ENCODE assay signal across 10 mouse cellular contexts in genomic region chr19:57241363-57242192, GRCm38 (mm10).
DNase-seq lines count a peak whose midpoint lies in the region; ATAC-seq and TF ChIP-seq lines count a peak whose summit lies in the region.
"Had no signal": no experiment of that assay in that cellular context is flagged by ENCODE, and none has a peak within 500 bp of the region (broad histone marks: within the 10 kb centered on the region; RNA-seq: fewer than 3 reads in every experiment).

No protein-coding gene starts in this region.

- H3K4me2 ChIP-seq in kidney, postnatal 0 days (ENCODE audit: low read length): no peak overlapping the region
- no peak overlapping the region for H3K4me2 ChIP-seq in midbrain, embryonic 15.5 days
- H3K4me2 ChIP-seq: embryonic facial prominence, embryonic 12.5 days; midbrain, embryonic 12.5 days had no signal

- DNase-seq in cerebellum, adult 11-12 months: peak; percentile 62
- DNase-seq in cerebellum, adult 11 months: no peak
- DNase-seq in kidney, postnatal 0 days (ENCODE audit: low spot score): peak; percentile 37
- no peak for DNase-seq in kidney, adult 11 months
- peak; percentile 55 to 65 for DNase-seq in cerebellum, postnatal 14 days
- DNase-seq in thymus, adult 2 months: no peak
- DNase-seq in ovary, postnatal 36 days (ENCODE audit: low spot score): no peak

- H3K36me3 ChIP-seq in kidney, postnatal 0 days (ENCODE audit: insufficient read depth, low read length): no peaks in the 10 kb centered on the region
- no peaks in the 10 kb centered on the region for H3K36me3 ChIP-seq in midbrain, embryonic 15.5 days (replicated peaks)
- no peaks in the 10 kb centered on the region for H3K36me3 ChIP-seq in thymus, adult 2 months (ENCODE audit: control insufficient read depth, insufficient read depth, low read length)
- H3K36me3 ChIP-seq: embryonic facial prominence, embryonic 12.5 days; midbrain, embryonic 12.5 days had no signal

- no peaks in the 10 kb centered on the region for H3K4me1 ChIP-seq in kidney, postnatal 0 days (replicated peaks; ENCODE audit: insufficient read depth, low read length)
- H3K4me1 ChIP-seq in midbrain, embryonic 15.5 days: peaks cover 18% of the 10 kb centered on the region; the same call in 1 of the 2 replicates
- H3K4me1 ChIP-seq in thymus, adult 2 months (replicated peaks; ENCODE audit: control insufficient read depth, insufficient read depth, low read length): peaks cover 4% of the 10 kb centered on the region; the same call in 1 of the 2 replicates
- H3K4me1 ChIP-seq: midbrain, embryonic 12.5 days had no signal

- peak overlapping the region; percentile 26; the same call in 1 of the 2 replicates for H3K27ac ChIP-seq in kidney, postnatal 0 days
- peak overlapping the region; percentile 4; the same call in 1 of the 2 replicates for H3K27ac ChIP-seq in midbrain, embryonic 15.5 days
- H3K27ac ChIP-seq in thymus, adult 2 months (ENCODE audit: control insufficient read depth, insufficient read depth, low read length): no peak overlapping the region
- H3K27ac ChIP-seq: embryonic facial prominence, embryonic 12.5 days; midbrain, embryonic 12.5 days had no signal

- H3K9ac ChIP-seq in kidney, postnatal 0 days (ENCODE audit: low read depth, low read length): no peak overlapping the region
- H3K9ac ChIP-seq in midbrain, embryonic 15.5 days: no peak overlapping the region
- H3K9ac ChIP-seq: embryonic facial prominence, embryonic 12.5 days; midbrain, embryonic 12.5 days had no signal

- H3K9me3 ChIP-seq in kidney, postnatal 0 days (replicated peaks; ENCODE audit: low read length): no peaks in the 10 kb centered on the region
- H3K9me3 ChIP-seq in midbrain, embryonic 15.5 days: no peaks in the 10 kb centered on the region
- H3K9me3 ChIP-seq: embryonic facial prominence, embryonic 12.5 days; midbrain, embryonic 12.5 days had no signal

- WGBS in kidney, postnatal 0 days: 31% methylated on average over 10 of the region's 10 CpGs
- WGBS in midbrain, embryonic 15.5 days: 65% methylated on average over 10 of the region's 10 CpGs
- 82% methylated on average over 10 of the region's 10 CpGs for WGBS in thymus, adult 2 months

- H3K27me3 ChIP-seq in kidney, postnatal 0 days (ENCODE audit: insufficient read depth, low read length): no peaks in the 10 kb centered on the region
- H3K27me3 ChIP-seq in midbrain, embryonic 15.5 days (replicated peaks): no peaks in the 10 kb centered on the region
- no peaks in the 10 kb centered on the region for H3K27me3 ChIP-seq in thymus, adult 2 months (ENCODE audit: control insufficient read depth, insufficient read depth, low read length)
- H3K27me3 ChIP-seq: embryonic facial prominence, embryonic 12.5 days; midbrain, embryonic 12.5 days had no signal

- no peak for TF ChIP-seq POLR2A in thymus, adult 2 months (IDR thresholded peaks at IDR 0.05; ENCODE audit: control insufficient read depth, extremely low read depth, insufficient read depth, low read length, poor library complexity)

- no peak for ATAC-seq in kidney, postnatal 0 days (replicated peaks; ENCODE audit: low FRiP score, low read depth)
- no peak for ATAC-seq in midbrain, embryonic 15.5 days (replicated peaks)

- no peak overlapping the region for H3K4me3 ChIP-seq in kidney, postnatal 0 days (replicated peaks; ENCODE audit: low read depth, low read length)
- no peak overlapping the region for H3K4me3 ChIP-seq in midbrain, embryonic 15.5 days
- no peak overlapping the region for H3K4me3 ChIP-seq in thymus, adult 2 months (ENCODE audit: control insufficient read depth, insufficient read depth, low read length)
- H3K4me3 ChIP-seq: embryonic facial prominence, embryonic 12.5 days; midbrain, embryonic 12.5 days had no signal

- TF ChIP-seq CTCF in kidney, postnatal 0 days (IDR thresholded peaks at IDR 0.05; ENCODE audit: low read depth): no peak
- TF ChIP-seq CTCF in thymus, adult 2 months (IDR thresholded peaks at IDR 0.05; ENCODE audit: borderline replicate concordance, control insufficient read depth, extremely low read depth, insufficient read depth, low read length, poor library complexity): no peak

Comparison
In these comparisons a context has a peak if more than half of its experiments do, and no peak if none do; other contexts are left out.
1. DNase-seq: peak in cerebellum, adult 11-12 months (single experiment), kidney, postnatal 0 days (single experiment) and cerebellum, postnatal 14 days (2 of 2); none in cerebellum, adult 11 months (single experiment), kidney, adult 11 months (single experiment), thymus, adult 2 months (single experiment) and ovary, postnatal 36 days (single experiment).